Mouse (Mus musculus): Measurements from ENCODE around the gene Cdcp1. TPM values are rescaled to one million over a fixed set of nuclear protein-coding genes. Genes with fewer than 3 reads are reported as not detected.
A peak's percentile ranks its signal among the peaks of the same experiment; 100 is the strongest.

Cdcp1 gene
- polyA plus RNA-seq (2017; shearing (Covaris generic)) = 1 to 10 TPM in 2 of 3 experiments, under 1 TPM in 1; 0.35 to 1.5 (median 1.3) TPM

DNA sequence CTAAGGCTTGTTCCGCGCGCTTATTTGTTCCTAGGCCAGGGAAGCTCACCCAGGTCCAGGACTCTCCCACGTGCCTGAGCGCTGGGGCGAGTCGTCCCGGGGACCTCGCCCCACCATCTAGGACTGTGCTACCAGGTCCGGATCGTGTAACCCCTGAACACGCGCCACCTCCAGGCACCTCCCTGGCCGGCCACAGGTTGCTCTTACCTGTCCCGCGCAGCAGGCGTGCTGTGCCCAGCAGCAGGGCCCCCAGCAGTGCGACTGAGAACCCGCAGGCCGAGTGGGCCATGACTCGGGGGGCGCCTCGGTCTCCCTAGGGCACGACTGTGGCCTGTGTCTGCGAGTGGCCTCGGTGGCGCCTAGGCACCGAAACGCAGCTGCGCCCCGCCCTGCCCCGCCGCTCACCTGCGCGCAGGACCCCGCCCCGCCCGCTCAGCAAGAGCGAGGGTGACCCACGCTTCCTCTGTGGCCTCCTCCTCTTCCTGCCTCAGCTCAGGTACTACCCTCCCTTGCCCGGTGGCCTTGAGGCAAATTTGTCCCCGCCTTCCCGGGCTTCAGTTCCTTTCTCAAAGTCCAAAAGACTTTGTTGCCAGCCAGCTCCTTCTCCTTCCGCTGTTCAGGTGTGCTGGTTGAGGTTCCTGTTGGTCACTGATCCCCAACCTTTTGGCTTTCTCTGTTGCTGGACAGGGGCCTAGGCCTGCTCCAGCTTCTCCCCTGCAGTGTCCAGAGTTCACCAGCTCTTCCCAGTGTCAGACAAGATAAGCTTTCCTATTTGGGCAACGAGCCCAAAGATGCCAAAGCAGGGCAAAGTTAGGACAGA is at the start of gene Cdcp1:
Cdcp1 (minus strand) TSS at position 418 of the 820 bp plus-strand sequence.
- no peak for ATAC-seq

DNA sequence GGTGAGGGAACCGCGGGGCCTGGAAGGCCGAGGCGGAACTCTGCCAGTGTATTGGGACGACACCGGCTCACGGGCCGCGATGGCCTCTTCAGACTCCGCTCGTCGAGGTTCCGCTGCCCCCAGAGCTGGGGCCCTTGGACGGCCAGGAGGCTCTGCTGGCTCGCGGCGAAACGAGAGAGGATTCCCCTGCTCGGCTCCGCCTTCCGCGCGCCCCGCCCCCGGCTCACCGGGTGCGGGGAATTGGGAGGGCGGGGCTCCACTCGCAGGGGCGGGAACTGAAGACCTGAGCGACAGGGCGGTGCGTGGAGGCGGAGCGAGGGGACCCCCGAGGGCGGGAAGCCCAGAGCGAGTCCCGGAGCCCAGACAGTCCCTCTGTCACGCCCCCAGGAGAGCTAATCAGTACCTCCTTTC is 44.8 kb upstream of the Cdcp1 start, which contains the start of gene Tmem158:
Tmem158 (minus strand) TSS at position 154 of the 411 bp plus-strand sequence.
- ATAC-seq = peak; percentile 78

DNA sequence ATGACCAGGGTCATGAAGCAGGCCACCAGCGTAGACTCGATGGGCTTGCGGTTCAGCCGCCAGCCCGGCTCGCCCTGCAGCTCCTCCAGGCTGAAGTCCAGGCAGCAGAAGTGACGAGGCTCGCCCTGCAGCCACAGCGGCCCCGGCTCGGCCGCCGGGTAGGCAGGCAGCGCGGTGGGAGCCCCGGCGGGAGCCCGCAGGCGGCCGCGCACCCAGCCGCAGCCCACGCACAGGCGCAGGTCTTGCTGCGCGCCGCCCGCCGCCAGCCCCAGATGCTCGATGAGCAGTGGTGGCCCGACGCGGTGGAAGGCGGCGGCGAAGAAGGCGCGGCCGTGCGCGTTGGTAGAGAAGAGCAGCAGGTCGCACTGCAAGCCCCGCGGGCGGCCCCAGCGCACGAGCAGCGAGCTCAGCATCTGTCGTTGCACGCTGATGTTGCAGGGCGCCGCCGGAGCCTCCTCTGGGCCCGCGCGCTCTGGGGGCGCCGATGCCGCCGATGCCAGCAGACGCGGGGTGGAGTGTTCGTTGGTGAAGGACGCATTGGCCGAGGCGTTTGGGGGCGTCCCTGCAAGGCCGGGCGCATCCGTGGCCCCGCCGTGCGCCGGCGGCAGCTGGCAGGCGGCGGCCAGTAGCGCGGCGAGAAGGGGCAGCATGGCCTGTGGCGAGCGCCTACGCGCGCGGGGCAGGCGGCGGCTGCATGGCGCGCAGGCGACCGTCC is 44.2 kb upstream of the Cdcp1 start:
- peak; percentile 48 for ATAC-seq

DNA sequence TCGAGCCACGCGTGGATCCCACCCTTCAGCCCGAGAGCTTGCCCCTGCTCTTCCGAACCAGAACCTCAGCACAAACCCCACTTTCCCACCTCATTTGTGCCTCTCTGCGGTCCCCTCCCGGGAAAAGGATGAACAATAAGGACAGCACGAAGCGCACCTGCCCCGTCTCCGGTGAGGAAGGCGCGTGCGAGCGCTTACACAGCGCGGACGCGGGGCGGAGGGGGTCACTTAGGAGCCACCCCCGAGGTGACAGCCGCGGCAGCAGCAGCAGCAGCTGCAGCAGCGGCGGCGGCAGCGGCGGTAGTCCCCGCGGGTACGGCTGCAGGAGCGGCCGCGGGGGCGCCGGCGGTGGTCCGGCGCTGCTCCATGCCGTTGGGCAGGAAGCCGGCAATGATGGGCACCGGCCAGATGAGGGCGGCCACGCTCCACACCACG is 43.6 kb upstream of the Cdcp1 start:
- peak; percentile 43 for ATAC-seq

DNA sequence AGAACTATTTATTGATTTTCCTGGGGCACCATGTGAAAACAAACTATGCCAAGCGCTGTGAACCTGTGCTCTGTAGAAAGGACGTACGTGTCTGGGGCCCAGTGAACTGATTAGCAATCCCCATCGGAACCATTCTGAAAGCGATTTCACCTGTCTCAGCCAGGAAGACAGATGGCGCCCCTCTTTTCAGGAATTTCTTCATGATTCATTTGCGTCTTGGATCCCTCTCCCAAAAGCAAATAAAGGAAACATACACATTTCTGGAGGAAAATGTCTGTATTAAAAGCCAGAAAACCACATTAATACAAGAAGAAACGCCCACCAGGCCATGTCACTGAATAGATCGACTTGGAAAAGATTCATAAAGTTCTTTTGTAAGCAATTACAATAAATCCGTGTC is 43.0 kb upstream of the Cdcp1 start:
- no peak for ATAC-seq

DNA sequence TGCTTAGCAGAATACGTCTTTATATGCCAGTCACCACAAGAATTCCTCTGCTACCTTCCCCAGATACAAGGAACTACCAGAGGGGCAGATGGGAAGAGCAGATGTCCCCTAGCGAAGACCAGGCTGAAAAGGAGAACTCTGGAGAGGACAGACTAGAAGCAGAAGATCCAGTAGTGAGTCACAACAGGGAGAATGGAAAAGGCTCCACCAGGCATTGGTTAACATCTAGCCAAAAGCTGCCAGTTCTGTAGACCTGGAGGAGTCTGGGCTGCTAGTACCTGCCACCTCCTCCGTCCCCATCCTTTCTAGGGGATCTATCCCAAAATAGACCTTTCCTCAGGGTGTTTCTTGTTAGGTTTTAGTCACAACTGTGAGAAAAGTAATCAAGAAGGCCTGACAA is 39.9 kb upstream of the Cdcp1 start:
- ATAC-seq = no peak

DNA sequence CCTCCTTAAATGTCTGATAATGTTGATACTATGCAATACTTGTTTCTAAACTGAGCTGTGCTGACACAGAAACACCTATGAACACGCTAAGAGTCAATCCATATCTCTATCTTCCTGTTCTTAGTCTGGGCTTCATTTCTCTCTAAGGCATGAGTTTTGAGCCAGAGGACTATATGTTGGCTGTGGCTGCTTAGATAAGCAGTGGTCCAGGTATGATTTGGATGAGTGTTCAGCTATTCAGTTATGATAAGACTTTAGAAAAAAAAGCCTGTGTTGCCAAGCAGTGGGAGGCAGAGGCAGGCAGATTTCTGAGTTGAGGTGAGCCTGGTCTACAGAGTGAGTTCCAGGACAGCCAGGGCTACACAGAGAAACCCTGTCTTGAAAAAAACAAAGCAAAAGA is 32.2 kb upstream of the Cdcp1 start:
- ATAC-seq = no peak

DNA sequence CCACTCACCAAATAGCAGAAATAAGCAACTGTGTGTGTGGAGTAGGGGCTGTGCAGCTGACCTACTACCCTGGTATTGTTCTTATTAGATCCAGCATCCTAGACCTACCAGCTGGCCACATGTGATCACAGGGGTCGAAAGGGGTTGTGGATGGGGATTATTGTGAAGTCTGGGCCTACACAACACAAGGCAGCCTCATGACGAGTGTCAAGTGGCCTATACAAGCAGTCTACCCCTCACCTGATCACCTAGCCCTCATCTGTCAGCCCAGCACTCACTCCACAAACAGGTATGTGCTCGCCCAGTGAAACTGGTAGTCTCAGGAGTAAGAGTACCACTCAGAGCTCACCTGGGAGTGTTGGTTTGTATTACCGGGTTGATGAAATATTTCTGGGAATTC is 29.3 kb upstream of the Cdcp1 start:
- ATAC-seq = no peak

DNA sequence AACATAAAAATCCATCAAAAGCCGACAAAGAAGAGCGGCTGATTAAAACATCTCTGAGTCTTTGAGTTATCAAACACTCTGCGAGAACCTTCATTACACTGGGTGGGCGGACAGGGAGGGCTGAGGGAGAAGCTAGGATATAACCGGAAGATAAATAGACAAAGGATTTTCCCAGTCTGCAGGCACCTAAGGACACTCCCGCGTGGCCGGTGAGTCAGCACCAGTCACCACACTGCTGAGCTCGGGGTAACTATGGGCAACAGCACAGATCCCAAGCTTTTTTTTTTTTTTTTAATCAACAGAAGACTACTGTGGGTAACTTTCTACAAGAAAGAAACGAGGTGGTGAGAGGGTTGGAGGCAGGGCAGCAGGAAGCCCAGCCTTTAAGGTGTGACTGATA is 28.1 kb upstream of the Cdcp1 start:
- ATAC-seq = no peak

DNA sequence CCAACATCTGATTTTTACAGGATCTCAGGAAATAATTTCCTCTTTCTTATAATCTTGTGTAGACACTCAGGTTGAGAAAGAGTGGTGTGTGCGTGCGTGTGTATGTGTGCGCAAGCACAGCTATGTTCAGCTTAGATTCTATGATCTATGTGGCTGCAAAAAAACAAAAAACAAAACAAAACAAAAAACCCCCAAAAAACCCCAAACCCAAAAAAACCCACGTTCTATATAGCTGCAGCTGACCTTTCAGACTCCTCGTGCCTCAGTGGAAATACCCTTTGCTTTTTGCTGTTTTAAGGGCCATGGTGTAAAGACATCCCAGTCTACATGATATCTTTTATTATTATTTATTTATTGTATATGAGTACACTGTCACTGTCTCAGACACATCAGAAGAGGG is 25.4 kb upstream of the Cdcp1 start:
- ATAC-seq = peak; percentile 12

DNA sequence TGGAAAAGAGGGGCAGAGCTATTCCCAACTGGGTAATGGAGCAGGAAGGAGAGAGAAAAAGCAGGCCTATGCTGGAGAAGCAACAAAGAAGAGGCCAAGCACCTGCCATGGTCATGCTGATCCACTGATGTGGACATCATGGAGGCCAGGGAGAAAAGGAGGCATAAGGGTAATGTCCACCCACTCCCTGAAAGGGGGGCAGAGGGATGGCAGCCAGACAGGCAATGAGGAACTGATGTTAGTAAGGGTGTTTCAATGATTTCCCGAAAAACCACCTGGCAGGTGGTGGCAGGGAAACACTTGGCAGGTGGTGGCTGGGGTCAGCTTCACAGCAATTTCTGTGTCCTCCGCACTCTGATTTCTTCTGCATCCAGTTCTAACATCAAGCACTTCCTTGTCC is 24.9 kb upstream of the Cdcp1 start:
- ATAC-seq = no peak

DNA sequence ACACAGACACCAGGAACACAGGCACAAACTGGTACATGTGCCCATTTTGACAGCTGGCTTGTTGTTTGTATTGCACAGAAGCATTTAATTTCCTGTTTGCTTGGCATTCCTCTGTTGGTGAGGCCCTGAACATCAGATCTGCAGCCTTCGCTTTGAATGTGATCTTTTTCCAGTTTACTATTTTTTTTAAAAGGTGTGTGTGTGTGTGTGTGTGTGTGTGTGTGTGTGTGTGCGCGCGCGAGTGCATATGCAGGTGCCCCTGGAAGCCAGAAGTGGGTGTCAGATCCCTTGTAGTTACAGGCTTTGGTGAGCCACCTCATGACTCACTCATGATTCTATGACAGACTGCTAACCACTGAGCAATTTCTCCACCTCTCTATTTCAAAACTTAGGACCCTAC is 24.4 kb upstream of the Cdcp1 start:
- ATAC-seq = peak; percentile 20

DNA sequence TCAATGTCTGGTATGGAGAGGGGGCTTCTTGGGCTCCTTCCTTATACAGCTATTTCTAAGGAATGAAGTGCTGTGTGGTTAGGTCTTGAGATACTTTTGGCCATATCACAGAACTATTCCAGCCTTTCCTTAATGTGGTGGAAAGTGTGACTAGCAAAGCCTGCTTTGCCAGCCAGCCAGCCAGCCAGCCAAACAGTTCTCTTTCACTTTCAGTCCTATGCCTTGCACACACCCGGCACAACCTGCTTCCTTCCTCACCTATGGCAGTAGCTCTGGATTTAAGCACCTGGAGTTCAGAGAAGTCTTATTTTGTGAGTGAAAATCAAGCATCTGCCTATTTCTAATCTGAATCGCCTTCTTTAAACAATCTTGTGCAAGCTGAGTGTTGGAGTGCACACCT is 23.8 kb upstream of the Cdcp1 start:
- peak; percentile 64 for ATAC-seq

DNA sequence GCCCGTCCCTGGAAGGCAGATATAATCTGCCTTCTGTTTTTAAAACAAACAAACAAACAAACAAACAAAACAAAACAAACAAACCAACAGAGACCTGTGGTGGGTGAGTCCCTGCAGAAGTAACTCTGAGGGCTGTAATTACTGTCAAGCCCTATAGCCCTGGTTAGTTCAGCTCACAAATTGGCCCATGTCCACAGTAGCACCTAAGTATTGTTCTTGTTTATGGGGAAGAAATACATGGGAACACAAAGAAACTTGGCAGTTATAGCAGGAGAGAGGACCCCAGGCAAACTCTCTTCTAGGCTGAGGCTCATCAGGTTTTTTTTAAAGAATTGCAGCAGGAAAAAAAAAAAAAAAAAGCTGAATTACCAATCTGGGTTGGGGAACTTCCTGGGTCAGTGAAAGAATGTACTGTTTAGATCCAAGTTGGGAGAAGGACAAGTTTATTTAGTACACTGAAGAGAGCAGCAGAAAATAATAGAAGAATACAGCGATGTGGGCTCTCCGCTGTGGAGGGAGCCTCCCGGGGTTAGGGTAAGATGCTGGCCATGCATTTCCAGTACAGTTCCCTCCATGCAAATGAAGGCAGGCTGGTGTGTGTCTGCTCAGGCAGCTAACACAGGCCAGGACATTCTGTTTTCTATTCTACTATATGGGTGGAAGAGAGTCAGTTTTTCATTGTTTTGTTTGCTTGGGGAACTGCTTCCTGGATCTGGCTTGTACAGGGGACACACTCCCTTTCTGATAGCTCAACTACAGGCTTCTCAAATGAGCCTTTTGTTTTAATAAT is 22.6 kb upstream of the Cdcp1 start:
- ATAC-seq = no peak

DNA sequence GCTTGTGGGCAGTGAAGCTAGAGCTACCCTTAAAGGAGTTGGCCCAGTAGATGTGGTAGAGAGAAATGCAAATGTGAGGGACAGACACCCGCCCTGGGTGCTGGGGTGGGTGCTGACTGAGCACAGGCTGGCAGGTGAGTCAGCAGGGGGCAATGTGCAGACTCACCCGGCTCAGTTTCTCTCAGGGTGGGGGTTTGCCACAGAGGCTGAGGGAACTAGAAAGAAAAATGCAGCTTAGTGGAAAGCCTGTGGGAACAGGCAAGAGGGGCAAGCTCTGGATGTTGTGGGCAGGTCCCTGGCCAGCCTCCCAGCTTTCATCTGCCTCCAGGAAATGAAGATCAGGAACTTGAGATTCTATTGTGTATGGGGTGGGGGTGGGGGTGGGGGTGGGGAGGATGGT is 21.9 kb upstream of the Cdcp1 start:
- ATAC-seq = peak; percentile 18

DNA sequence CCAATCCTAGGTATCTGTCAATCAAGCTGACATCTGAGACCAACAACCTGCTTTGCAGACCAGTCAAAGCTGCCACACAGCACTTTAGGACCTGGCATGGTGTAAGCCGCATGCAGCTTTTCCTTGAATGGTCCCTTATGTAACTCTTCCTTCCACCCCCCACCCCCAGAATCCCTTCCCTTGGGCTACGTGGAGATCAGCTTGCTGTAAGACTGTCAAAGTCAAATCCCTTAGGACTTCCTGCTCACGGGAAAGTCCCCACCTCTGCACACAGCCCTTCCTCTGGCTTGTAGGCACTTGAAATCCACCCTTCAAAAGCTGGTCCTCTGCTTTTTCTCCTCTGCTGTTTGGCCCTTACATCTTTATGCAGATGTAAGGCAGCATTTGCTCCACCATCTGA is 19.8 kb upstream of the Cdcp1 start:
- peak; percentile 70 for ATAC-seq

DNA sequence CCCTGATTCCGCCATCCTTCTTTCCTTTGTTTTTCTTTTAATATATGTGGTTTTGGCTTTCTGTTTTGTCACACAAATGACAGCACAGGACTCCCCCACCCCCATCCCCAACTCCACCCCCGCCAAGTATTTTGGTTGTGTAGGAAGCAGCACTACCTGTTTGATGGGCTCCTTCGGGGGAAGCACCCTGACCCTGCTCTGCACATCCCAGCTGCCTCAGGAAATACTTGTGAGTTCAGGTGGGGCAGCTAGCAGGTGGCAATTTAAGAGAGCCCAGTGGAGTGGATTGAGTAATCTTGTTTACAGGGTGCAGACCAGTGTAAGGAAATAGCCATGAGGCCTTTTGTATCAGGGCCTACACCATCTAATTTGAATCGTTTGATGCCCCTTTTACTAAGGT is 14.0 kb upstream of the Cdcp1 start:
- ATAC-seq = peak; percentile 75

DNA sequence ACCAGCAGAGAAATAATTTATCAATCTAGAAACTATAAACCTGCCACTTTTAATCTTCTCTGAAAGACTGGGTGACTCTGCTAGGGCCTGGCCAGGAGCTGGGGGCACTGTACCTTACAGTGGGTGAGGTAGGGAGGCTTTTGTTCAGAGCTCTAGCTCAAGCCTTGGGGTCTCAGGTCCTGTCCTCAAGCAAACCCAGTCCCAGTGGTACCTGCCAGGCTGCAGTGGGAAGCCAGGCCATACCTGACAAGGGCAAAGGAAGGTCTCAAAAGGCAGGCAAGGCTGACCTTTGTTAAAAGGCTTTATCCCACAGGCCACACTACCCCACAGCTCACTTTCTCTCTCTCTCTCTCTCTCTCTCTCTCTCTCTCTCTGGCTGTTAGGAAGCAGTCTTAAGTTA is 12.8 kb upstream of the Cdcp1 start:
- no peak for ATAC-seq

DNA sequence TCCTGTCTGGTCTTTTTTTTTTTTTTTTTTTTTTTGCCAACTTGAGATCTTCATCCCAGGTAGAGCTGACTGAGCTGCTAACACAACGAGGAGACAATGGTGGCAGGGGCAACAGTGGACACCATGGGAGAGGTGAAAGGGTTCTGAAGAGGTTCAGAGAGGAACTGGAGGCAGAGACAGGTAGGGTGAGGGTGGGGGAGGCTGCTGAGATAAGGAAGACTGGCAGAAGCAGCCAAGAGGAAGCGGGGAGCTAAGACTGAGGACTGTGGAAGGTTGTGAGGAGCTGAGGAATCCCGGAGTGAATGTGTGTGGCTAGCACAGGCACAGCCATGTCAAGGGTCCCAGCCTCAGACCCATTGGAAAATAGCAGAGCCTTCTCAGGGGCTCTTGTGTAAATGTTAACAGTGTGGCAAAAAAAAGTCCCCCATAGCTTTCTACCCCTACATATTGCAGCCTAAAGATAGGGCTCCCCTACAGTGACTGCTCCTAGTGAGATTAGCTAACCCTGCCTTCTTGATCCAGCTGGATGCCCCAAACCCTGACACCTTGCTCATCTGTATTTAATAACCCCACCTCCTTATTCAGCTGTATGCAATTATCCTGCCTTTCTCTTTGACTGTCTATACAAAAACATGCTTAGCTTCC is 11.4 kb upstream of the Cdcp1 start:
- no peak for ATAC-seq

DNA sequence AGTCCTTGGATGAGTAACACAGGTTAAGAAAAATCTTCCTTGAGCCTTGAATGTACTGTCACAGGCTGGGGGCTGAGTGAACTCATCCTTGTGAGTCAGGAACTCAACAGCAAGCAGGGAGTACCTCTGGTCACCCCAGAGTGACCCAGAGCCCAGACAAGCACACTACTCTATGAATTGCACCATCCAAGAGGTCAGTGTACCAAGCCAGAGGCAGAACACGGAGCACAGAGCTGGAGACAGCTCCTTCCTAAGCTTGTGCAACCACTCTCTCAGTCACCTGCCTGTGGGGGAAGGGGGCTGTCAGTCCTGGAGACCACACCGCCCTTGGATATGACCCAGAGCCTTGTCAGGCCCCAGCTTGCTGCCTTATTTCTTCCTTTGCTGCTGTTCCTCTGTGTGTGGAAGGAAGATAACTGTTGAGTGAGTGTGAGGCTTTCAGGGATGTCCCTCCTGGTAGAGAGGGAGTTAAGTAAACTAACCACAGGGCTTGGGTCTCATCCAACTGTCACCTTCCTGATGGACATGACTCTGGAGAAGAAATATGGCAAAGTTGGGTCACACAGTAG is 9.1 kb upstream of the Cdcp1 start:
- ATAC-seq = no peak

DNA sequence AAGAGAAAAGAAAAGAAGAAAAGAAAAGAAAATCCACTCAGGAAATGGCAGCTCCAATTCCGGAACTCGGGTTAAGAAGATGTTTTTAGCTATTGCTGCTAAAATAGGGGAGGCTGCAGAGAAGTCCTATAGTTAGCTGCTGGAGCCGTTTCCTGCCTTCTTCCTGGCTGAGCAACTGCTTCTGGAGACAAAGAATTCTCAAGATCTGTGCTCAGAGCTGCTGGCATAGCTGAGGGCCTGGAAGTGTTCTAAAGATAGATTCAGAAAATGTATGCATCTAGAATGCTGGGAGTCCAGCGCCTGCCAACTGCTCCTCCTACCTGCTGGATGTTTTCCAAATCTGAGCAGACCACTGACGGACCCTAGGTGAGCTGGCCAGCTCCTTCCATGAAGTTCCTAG is 4.0 kb upstream of the Cdcp1 start:
- no peak for ATAC-seq

DNA sequence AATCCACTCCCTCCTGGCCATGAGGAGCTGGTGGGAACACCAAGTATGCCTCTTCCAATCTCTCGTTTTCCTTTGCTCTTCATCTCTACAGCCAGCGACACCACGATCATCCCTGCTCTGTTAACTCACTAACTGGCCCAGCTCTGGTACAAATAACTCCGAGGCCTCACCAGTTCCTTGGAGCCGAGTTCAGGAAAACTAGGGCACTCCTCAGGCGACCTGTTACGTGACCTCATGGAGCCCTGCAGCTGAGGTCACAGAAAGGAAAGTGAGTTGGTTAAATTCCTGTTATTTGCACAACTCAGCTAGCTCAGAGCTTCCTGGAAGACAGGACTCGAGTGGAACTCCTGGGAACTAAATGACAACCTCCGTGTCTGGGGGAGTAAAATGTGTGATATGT is 2.5 kb downstream of the Cdcp1 start:
- ATAC-seq = no peak

Data from inflammation-experienced regulatory T-cells, adult 6 months (primary cell).